Comparison of ENCODE assay signal across 10 mouse cellular contexts in the genomic region with DNA sequence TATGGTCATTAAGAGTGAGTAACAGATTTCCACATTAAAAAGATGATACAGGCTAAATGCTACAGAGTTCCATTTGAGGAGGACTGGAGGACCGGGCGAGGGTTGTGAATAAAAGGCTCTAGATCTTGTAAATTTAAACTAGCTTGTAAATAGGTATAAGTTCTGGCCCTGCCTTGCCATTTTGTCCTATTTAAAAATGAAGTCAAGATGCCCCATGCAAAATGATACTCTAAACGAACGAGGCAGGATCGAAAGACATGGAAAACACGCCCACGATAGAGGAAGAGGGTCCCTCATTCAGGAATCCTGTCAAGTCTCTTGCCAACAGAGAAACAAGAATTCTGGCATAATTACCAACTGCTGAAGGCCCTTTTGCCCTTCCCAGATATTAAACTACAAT. TPM values are rescaled to one million over a fixed set of nuclear protein-coding genes. Genes with fewer than 3 reads are reported as not detected.
DNase-seq lines count a peak whose midpoint lies in the region; ATAC-seq and TF ChIP-seq lines count a peak whose summit lies in the region.
"Had no signal": no experiment of that assay in that cellular context is flagged by ENCODE, and none has a peak within 500 bp of the region (broad histone marks: within the 10 kb centered on the region; RNA-seq: fewer than 3 reads in every experiment).

No protein-coding gene starts in this region.

- peaks cover 35% of the 10 kb centered on the region for H3K79me2 ChIP-seq in MEL (ENCODE audit: control insufficient read depth, insufficient read depth, low read length, poor library complexity)

- H3K9me3 ChIP-seq in intestine, embryonic 14.5 days (ENCODE audit: control insufficient read depth, low read length) = no peaks in the 10 kb centered on the region
- H3K9me3 ChIP-seq in intestine, postnatal 0 days (ENCODE audit: control insufficient read depth) = no peaks in the 10 kb centered on the region
- H3K9me3 ChIP-seq in MEL (replicated peaks; ENCODE audit: insufficient read depth, low read length) = no peaks in the 10 kb centered on the region
- no peaks in the 10 kb centered on the region for H3K9me3 ChIP-seq in hindbrain, embryonic 14.5 days (ENCODE audit: control insufficient read depth, low read length)
- H3K9me3 ChIP-seq in midbrain, embryonic 13.5 days = no peaks in the 10 kb centered on the region
- H3K9me3 ChIP-seq: heart, embryonic 10.5 days had no signal

- no peak for TF ChIP-seq RAD21 in MEL (IDR thresholded peaks at IDR 0.05; ENCODE audit: low read depth, low read length)

- no peak for ATAC-seq in intestine, embryonic 14.5 days (replicated peaks; ENCODE audit: low FRiP score, low TSS enrichment, low read depth)
- no peak for ATAC-seq in intestine, postnatal 0 days
- no peak for ATAC-seq in hindbrain, embryonic 14.5 days (ENCODE audit: low FRiP score)
- no peak for ATAC-seq in midbrain, embryonic 13.5 days
- ATAC-seq in frontal cortex, adult (ENCODE audit: low TSS enrichment) = no peak

- no peaks in the 10 kb centered on the region for H3K27me3 ChIP-seq in intestine, embryonic 14.5 days (replicated peaks; ENCODE audit: control insufficient read depth, insufficient read depth, low read length)
- no peaks in the 10 kb centered on the region for H3K27me3 ChIP-seq in intestine, postnatal 0 days (replicated peaks; ENCODE audit: control insufficient read depth, insufficient read depth, low read length)
- no peaks in the 10 kb centered on the region for H3K27me3 ChIP-seq in MEL (ENCODE audit: control insufficient read depth in 1 of 2, insufficient read depth in 2 of 2, low read length in 2 of 2)
- H3K27me3 ChIP-seq in hindbrain, embryonic 14.5 days (ENCODE audit: control insufficient read depth, insufficient read depth, low read length) = no peaks in the 10 kb centered on the region
- no peaks in the 10 kb centered on the region for H3K27me3 ChIP-seq in midbrain, embryonic 13.5 days

- H3K27ac ChIP-seq in intestine, embryonic 14.5 days (ENCODE audit: low read depth) = no peak overlapping the region
- no peak overlapping the region for H3K27ac ChIP-seq in intestine, postnatal 0 days (ENCODE audit: low read depth, low read length)
- H3K27ac ChIP-seq in MEL (ENCODE audit: control insufficient read depth, low read depth, low read length) = peak overlapping the region; percentile 61
- no peak overlapping the region for H3K27ac ChIP-seq in hindbrain, embryonic 14.5 days
- H3K27ac ChIP-seq in midbrain, embryonic 13.5 days = no peak overlapping the region

- no peak for TF ChIP-seq POLR2A in MEL (IDR thresholded peaks at IDR 0.05; ENCODE audit: control insufficient read depth in 1 of 2, insufficient read depth in 1 of 2, low read depth in 1 of 2, low read length in 2 of 2, poor library complexity in 1 of 2)

- 86% methylated on average over 7 of the region's 7 CpGs for WGBS in intestine, embryonic 14.5 days
- WGBS in intestine, postnatal 0 days = 88% methylated on average over 7 of the region's 7 CpGs
- 78% methylated on average over 7 of the region's 7 CpGs for WGBS in hindbrain, embryonic 14.5 days
- 91% methylated on average over 7 of the region's 7 CpGs for WGBS in midbrain, embryonic 13.5 days

- no peak for DNase-seq in intestine, embryonic 14.5 days (ENCODE audit: low spot score)
- peak; percentile 60 for DNase-seq in MEL (ENCODE audit: low read depth, low spot score)
- no peak for DNase-seq in hindbrain, embryonic 14.5 days (ENCODE audit: low spot score)
- DNase-seq in urinary bladder, postnatal 10 days (ENCODE audit: low spot score) = no peak
- no peak for DNase-seq in adrenal gland, postnatal 4 days (ENCODE audit: low spot score in 2 of 2)

- TF ChIP-seq CTCF in intestine, postnatal 0 days (IDR thresholded peaks at IDR 0.05; ENCODE audit: low read depth) = no peak
- no peak for TF ChIP-seq CTCF in MEL (IDR thresholded peaks at IDR 0.05 in 2 of 3, conservative IDR thresholded peaks at IDR 0.05 in 1 of 3; ENCODE audit: control insufficient read depth in 1 of 3, insufficient read depth in 1 of 3, low read depth in 2 of 3, low read length in 3 of 3, poor library complexity in 1 of 3, severe bottlenecking in 1 of 3)

- 0 out of 2 replicates have a peak overlapping the region, but pooled peaks have one; percentile 82 for H3K4me2 ChIP-seq in intestine, embryonic 14.5 days (ENCODE audit: low read length)
- no peak overlapping the region for H3K4me2 ChIP-seq in intestine, postnatal 0 days (replicated peaks; ENCODE audit: low read depth)
- H3K4me2 ChIP-seq in hindbrain, embryonic 14.5 days (replicated peaks) = peak overlapping the region; percentile 84
- peak overlapping the region; percentile 47; the same call in 1 of the 2 replicates for H3K4me2 ChIP-seq in midbrain, embryonic 13.5 days (replicated peaks)

- H3K4me1 ChIP-seq in intestine, embryonic 14.5 days (replicated peaks; ENCODE audit: control insufficient read depth, insufficient read depth, low read length) = peaks cover 15% of the 10 kb centered on the region
- H3K4me1 ChIP-seq in intestine, postnatal 0 days (replicated peaks; ENCODE audit: control insufficient read depth, insufficient read depth, low read length) = peaks cover 9% of the 10 kb centered on the region
- H3K4me1 ChIP-seq in MEL (ENCODE audit: control insufficient read depth in 1 of 2, insufficient read depth in 2 of 2, low read length in 2 of 2) = peaks cover 2 to 27% of the 10 kb centered on the region in 2 experiments
- peaks cover 31% of the 10 kb centered on the region for H3K4me1 ChIP-seq in hindbrain, embryonic 14.5 days (replicated peaks; ENCODE audit: control insufficient read depth, insufficient read depth, low read length)
- peaks cover 44% of the 10 kb centered on the region for H3K4me1 ChIP-seq in midbrain, embryonic 13.5 days (replicated peaks)

- no peak overlapping the region; the same call in 1 of the 2 replicates for H3K9ac ChIP-seq in intestine, embryonic 14.5 days (ENCODE audit: low read length)
- H3K9ac ChIP-seq in intestine, postnatal 0 days (ENCODE audit: low read depth, low read length) = no peak overlapping the region
- H3K9ac ChIP-seq in MEL (ENCODE audit: control insufficient read depth, low read depth, low read length, poor library complexity, severe bottlenecking) = peak overlapping the region; percentile 55
- no peak overlapping the region for H3K9ac ChIP-seq in hindbrain, embryonic 14.5 days
- no peak overlapping the region for H3K9ac ChIP-seq in midbrain, embryonic 13.5 days (replicated peaks)

- H3K36me3 ChIP-seq in intestine, embryonic 14.5 days (ENCODE audit: control insufficient read depth, insufficient read depth, low read length) = peaks cover 26% of the 10 kb centered on the region
- H3K36me3 ChIP-seq in intestine, postnatal 0 days (ENCODE audit: control insufficient read depth, insufficient read depth) = peaks cover 24% of the 10 kb centered on the region
- peaks cover 11 to 38% of the 10 kb centered on the region in 2 experiments for H3K36me3 ChIP-seq in MEL (ENCODE audit: control insufficient read depth in 1 of 2, insufficient read depth in 2 of 2, low read length in 2 of 2)
- peaks cover 26% of the 10 kb centered on the region for H3K36me3 ChIP-seq in hindbrain, embryonic 14.5 days (replicated peaks; ENCODE audit: control insufficient read depth, insufficient read depth)
- H3K36me3 ChIP-seq in midbrain, embryonic 13.5 days = peaks cover 26% of the 10 kb centered on the region

- no peak overlapping the region for H3K4me3 ChIP-seq in intestine, embryonic 14.5 days (ENCODE audit: low read depth, low read length)
- no peak overlapping the region for H3K4me3 ChIP-seq in intestine, postnatal 0 days (ENCODE audit: low read depth, low read length)
- peak overlapping the region; percentile 19 to 84 for H3K4me3 ChIP-seq in MEL (ENCODE audit: control insufficient read depth in 1 of 2, insufficient read depth in 1 of 2, low read depth in 2 of 2, low read length in 2 of 2)
- H3K4me3 ChIP-seq in hindbrain, embryonic 14.5 days (replicated peaks; ENCODE audit: low read length) = no peak overlapping the region
- H3K4me3 ChIP-seq in midbrain, embryonic 13.5 days (replicated peaks) = peak overlapping the region; percentile 82; the same call in 1 of the 2 replicates

- no peak for TF ChIP-seq EP300 in MEL (IDR thresholded peaks at IDR 0.05; ENCODE audit: low read depth in 1 of 2, low read length in 2 of 2)

TF ChIP-seq in MEL, 35 proteins besides CTCF, POLR2A, EP300 and RAD21 (continues in another document):
- TF ChIP-seq NELFE (IDR thresholded peaks at IDR 0.05; ENCODE audit: low read depth, low read length) = no peak

RNA-seq across cellular contexts. Expression of gene Cygb, which starts 16.3 kb away (rescaled TPM):
- 14.5 and 16.4 TPM in 2 replicates for polyA plus RNA-seq in intestine, embryonic 14.5 days (2014; fragmentation: Nextera tagmentation; extraction: Ambion mirVana)
- 17.5 and 20.2 TPM in 2 replicates for polyA plus RNA-seq in intestine, postnatal 0 days (2015; fragmentation: Nextera tagmentation; extraction: Ambion mirVana)
- total RNA-seq in MEL (2012; rRNA removed) = 2.1 and 2.2 TPM in 2 replicates
- 1 to 10 TPM in 1 of 2 experiments, not detected in 1; 8.7 TPM for polyA plus RNA-seq in MEL (2012; ENCODE audit: insufficient read depth in 1 of 2, insufficient read length in 2 of 2, low read depth in 1 of 2, low replicate concordance in 2 of 2, missing spikeins in 1 of 2)
- polyA plus RNA-seq in hindbrain, embryonic 14.5 days (2014; fragmentation: Nextera tagmentation; extraction: Ambion mirVana) = 26.5 and 29.7 TPM in 2 replicates
- polyA plus RNA-seq in midbrain, embryonic 13.5 days (2015; fragmentation: Nextera tagmentation; extraction: Ambion mirVana) = 8.8 TPM in 2 replicates
- 10 to 100 TPM; 39.7 to 43.6 TPM for total RNA-seq in adrenal gland, postnatal 4 days (2021)
- total RNA-seq: megakaryocyte-erythroid progenitor cell, adult 5-6 weeks had no signal

RNA-seq across cellular contexts. Expression of gene Prcd, which starts 17.1 kb away (rescaled TPM):
- polyA plus RNA-seq in intestine, embryonic 14.5 days (2014; fragmentation: Nextera tagmentation; extraction: Ambion mirVana) = 0.75 and 1.8 TPM in 2 replicates
- polyA plus RNA-seq in intestine, postnatal 0 days (2015; fragmentation: Nextera tagmentation; extraction: Ambion mirVana) = 0.84 and 1.1 TPM in 2 replicates
- total RNA-seq in MEL (2012; rRNA removed) = 50.0 and 72.2 TPM in 2 replicates
- polyA plus RNA-seq in MEL (2012; ENCODE audit: insufficient read depth in 1 of 2, insufficient read length in 2 of 2, low read depth in 1 of 2, low replicate concordance in 2 of 2, missing spikeins in 1 of 2) = 10 to 100 TPM in 1 of 2 experiments, not detected in 1; 44.4 TPM
- polyA plus RNA-seq in hindbrain, embryonic 14.5 days (2014; fragmentation: Nextera tagmentation; extraction: Ambion mirVana) = 2.8 and 3.5 TPM in 2 replicates
- 1.0 and 1.2 TPM in 2 replicates for polyA plus RNA-seq in midbrain, embryonic 13.5 days (2015; fragmentation: Nextera tagmentation; extraction: Ambion mirVana)
- 1 to 10 TPM; 5.2 to 5.5 TPM for total RNA-seq in adrenal gland, postnatal 4 days (2021)

RNA-seq across cellular contexts. Expression of gene Rhbdf2, which starts 43.6 kb away (rescaled TPM):
- polyA plus RNA-seq in intestine, embryonic 14.5 days (2014; fragmentation: Nextera tagmentation; extraction: Ambion mirVana) = 5.7 and 5.9 TPM in 2 replicates
- 7.6 and 8.4 TPM in 2 replicates for polyA plus RNA-seq in intestine, postnatal 0 days (2015; fragmentation: Nextera tagmentation; extraction: Ambion mirVana)
- 6.4 and 7.7 TPM in 2 replicates for total RNA-seq in MEL (2012; rRNA removed)
- 10 to 100 TPM in 1 of 2 experiments, not detected in 1; 13.7 TPM for polyA plus RNA-seq in MEL (2012; ENCODE audit: insufficient read depth in 1 of 2, insufficient read length in 2 of 2, low read depth in 1 of 2, low replicate concordance in 2 of 2, missing spikeins in 1 of 2)
- polyA plus RNA-seq in hindbrain, embryonic 14.5 days (2014; fragmentation: Nextera tagmentation; extraction: Ambion mirVana) = 1.1 and 1.2 TPM in 2 replicates
- polyA plus RNA-seq in midbrain, embryonic 13.5 days (2015; fragmentation: Nextera tagmentation; extraction: Ambion mirVana) = 0.76 and 0.77 TPM in 2 replicates
- total RNA-seq in adrenal gland, postnatal 4 days (2021) = 10 to 100 TPM; 18.0 TPM

Comparison
In these comparisons a context has a peak if more than half of its experiments do, and no peak if none do; other contexts are left out.
1. H3K4me3 ChIP-seq: peak in MEL (2 of 2) and midbrain, embryonic 13.5 days (single experiment); none in intestine, embryonic 14.5 days (single experiment), intestine, postnatal 0 days (single experiment) and hindbrain, embryonic 14.5 days (single experiment).